Mouse (Mus musculus) forebrain, embryonic 10.5 days (tissue): ENCODE results near the gene Ccdc137. TPM values are rescaled to one million over a fixed set of nuclear protein-coding genes. Genes with fewer than 3 reads are reported as not detected.
A peak's percentile ranks its signal among the peaks of the same experiment; 100 is the strongest.

ENCODE experiments used
- DNase-seq: peaks from one replicate; pipeline ENCODE4 v3.0.0-alpha.2; 2017; ENCODE audit warnings: low spot score; ENCODE audit errors: extremely low spot score
- H3K27ac ChIP-seq: fragments of 300-500 bp; sonication (generic); 2 replicates; pipeline ENCODE4 v1.5.1; 2016; ENCODE audit warnings: mild to moderate bottlenecking
- H3K27me3 ChIP-seq: fragments of 300-500 bp; sonication (generic); 2 replicates; pipeline ENCODE4 v1.6.1; 2016; ENCODE audit warnings: mild to moderate bottlenecking; ENCODE audit not compliant: poor library complexity, severe bottlenecking
- H3K36me3 ChIP-seq: fragments of 300-500 bp; sonication (generic); replicated peaks from 2 replicates; pipeline ENCODE4 v1.6.1; 2016; ENCODE audit warnings: mild to moderate bottlenecking, moderate library complexity
- H3K4me1 ChIP-seq: fragments of 300-500 bp; sonication (generic); 2 replicates; pipeline ENCODE4 v1.6.1; 2016
- H3K4me3 ChIP-seq: fragments of 300-500 bp; sonication (generic); 2 replicates; pipeline ENCODE4 v1.5.1; 2016; ENCODE audit warnings: mild to moderate bottlenecking, moderate library complexity
- H3K9me3 ChIP-seq: fragments of 300-500 bp; sonication (generic); 2 replicates; pipeline ENCODE4 v1.6.1; 2016; ENCODE audit warnings: mild to moderate bottlenecking, moderate library complexity
- whole genome bisulfite sequencing: fragments of 180-500 bp; shearing (Covaris S2); methylation state at CpG from one replicate; pipeline ENCODE4 v1.1.7; 2016; 5-methylcytosine and 5-hydroxymethylcytosine counted together
- polyA plus RNA-seq: library from polyadenylated mRNA; unstranded; fragments of >200 nt; fragmentation: Nextera tagmentation; extraction: Ambion mirVana; gene quantifications from 2 replicates; pipeline ENCODE4 v1.2.1, GENCODE M21; 2016

The Ccdc137 gene
- polyA plus RNA-seq, 1 experiment from 2014 or later: 39.6 TPM

- Histone ChIP-seq H3K36me3 (no peaks in the 10 kb centered on the region), H3K27me3 (0 out of 2 replicates have a peak, but pooled peaks cover 5% of the 10 kb centered on the region), H3K4me1 (peaks cover 4% of the 10 kb centered on the region; the same call in 1 of the 2 replicates), H3K4me3 (peak overlapping the region; percentile 14), H3K9me3 (no peaks in the 10 kb centered on the region), H3K27ac (no peak overlapping the region)
- no peak for DNase-seq
- WGBS: 73% methylated on average over 6 of the region's 6 CpGs
Measured at GRCm38 (mm10) chr11:120444106-120444505, 13.8 kb upstream of the Ccdc137 start.

GRCm38 (mm10) chr11:120445475-120445874, 12.4 kb upstream of the Ccdc137 start:
- Histone ChIP-seq H3K27me3 (0 out of 2 replicates have a peak, but pooled peaks cover 5% of the 10 kb centered on the region), H3K9me3 (no peaks in the 10 kb centered on the region), H3K27ac (no peak overlapping the region), H3K4me3 (no peak overlapping the region), H3K4me1 (peaks cover 4% of the 10 kb centered on the region; the same call in 1 of the 2 replicates), H3K36me3 (no peaks in the 10 kb centered on the region)
- 91% methylated on average over 3 of the region's 3 CpGs for WGBS
- DNase-seq: no peak

GRCm38 (mm10) chr11:120447179-120447578, 10.7 kb upstream of the Ccdc137 start:
- peaks cover 4% of the 10 kb centered on the region; the same call in 1 of the 2 replicates for H3K4me1 ChIP-seq
- no peaks in the 10 kb centered on the region for H3K9me3 ChIP-seq
- no peak overlapping the region for H3K27ac ChIP-seq
- no peak for DNase-seq
- 0 out of 2 replicates have a peak, but pooled peaks cover 5% of the 10 kb centered on the region for H3K27me3 ChIP-seq
- H3K36me3 ChIP-seq: no peaks in the 10 kb centered on the region
- no peak overlapping the region for H3K4me3 ChIP-seq
- WGBS: 82% methylated on average over 7 of the region's 7 CpGs

- Histone ChIP-seq H3K27me3 (no peaks in the 10 kb centered on the region), H3K9me3 (no peaks in the 10 kb centered on the region)
Measured at GRCm38 (mm10) chr11:120452246-120452645, 5.7 kb upstream of the Ccdc137 start.

GRCm38 (mm10) chr11:120453306-120453705, 4.6 kb upstream of the Ccdc137 start, which contains the start of gene Pde6g:
TSS of gene Pde6g (minus strand) at chr11:120453500.
- H3K4me1 ChIP-seq: peaks cover 18% of the 10 kb centered on the region
- no peaks in the 10 kb centered on the region for H3K27me3 ChIP-seq
- H3K36me3 ChIP-seq: peaks cover 15% of the 10 kb centered on the region; the same call in 1 of the 2 replicates
- WGBS: 86% methylated on average over 4 of the region's 4 CpGs
- H3K9me3 ChIP-seq: no peaks in the 10 kb centered on the region
- no peak for DNase-seq
- H3K4me3 ChIP-seq: no peak within 1 kb of the TSS; the same call in 1 of the 2 replicates
- H3K27ac ChIP-seq: no peak within 1 kb of the TSS

More at GRCm38 (mm10) chr11:120452246-120452645, 5.7 kb upstream of the Ccdc137 start:
- H3K27ac ChIP-seq: no peak overlapping the region
- H3K4me3 ChIP-seq: no peak overlapping the region
- H3K4me1 ChIP-seq: peaks cover 11% of the 10 kb centered on the region
- no peak for DNase-seq
- WGBS: 68% methylated on average over 3 of the region's 3 CpGs
- peaks cover 15% of the 10 kb centered on the region; the same call in 1 of the 2 replicates for H3K36me3 ChIP-seq

- Histone ChIP-seq H3K4me1 (peaks cover 30% of the 10 kb centered on the region), H3K27me3 (no peaks in the 10 kb centered on the region), H3K4me3 (no peak overlapping the region), H3K36me3 (peaks cover 26% of the 10 kb centered on the region), H3K27ac (no peak overlapping the region), H3K9me3 (no peaks in the 10 kb centered on the region)
- 92% methylated on average over 4 of the region's 4 CpGs for WGBS
- no peak for DNase-seq
Measured at GRCm38 (mm10) chr11:120454965-120455364, 3.0 kb upstream of the Ccdc137 start.

GRCm38 (mm10) chr11:120455413-120455812, 2.5 kb upstream of the Ccdc137 start:
- DNase-seq: no peak
- WGBS: 97% methylated on average over 7 of the region's 7 CpGs
- H3K36me3 ChIP-seq: peaks cover 31% of the 10 kb centered on the region

GRCm38 (mm10) chr11:120457370-120457769, 545 bp upstream of the Ccdc137 start:
- Histone ChIP-seq H3K36me3 (peaks cover 50% of the 10 kb centered on the region), H3K4me3 (peak overlapping the region; percentile 79), H3K4me1 (peaks cover 30% of the 10 kb centered on the region), H3K27me3 (no peaks in the 10 kb centered on the region), H3K27ac (peak overlapping the region; percentile 92), H3K9me3 (no peaks in the 10 kb centered on the region)
- no peak for DNase-seq
- WGBS: 38% methylated on average over 14 of the region's 14 CpGs

More at GRCm38 (mm10) chr11:120455413-120455812, 2.5 kb upstream of the Ccdc137 start:
- H3K27ac ChIP-seq: no peak overlapping the region
- H3K27me3 ChIP-seq: no peaks in the 10 kb centered on the region
- H3K9me3 ChIP-seq: no peaks in the 10 kb centered on the region
- H3K4me3 ChIP-seq: no peak overlapping the region
- H3K4me1 ChIP-seq: peaks cover 30% of the 10 kb centered on the region

GRCm38 (mm10) chr11:120458847-120459597, 1.1 kb downstream of the Ccdc137 start:
- Histone ChIP-seq H3K4me1 (peaks cover 30% of the 10 kb centered on the region), H3K27ac (peak overlapping the region; percentile 92; the same call in 1 of the 2 replicates), H3K36me3 (peaks cover 67% of the 10 kb centered on the region), H3K4me3 (peak overlapping the region; percentile 79), H3K27me3 (no peaks in the 10 kb centered on the region), H3K9me3 (no peaks in the 10 kb centered on the region)
- DNase-seq: no peak
- WGBS: 75% methylated on average over 6 of the region's 6 CpGs

- Histone ChIP-seq H3K4me3 (no peak overlapping the region), H3K9me3 (no peaks in the 10 kb centered on the region), H3K36me3 (peaks cover 72% of the 10 kb centered on the region), H3K27ac (no peak overlapping the region), H3K4me1 (peaks cover 34% of the 10 kb centered on the region), H3K27me3 (no peaks in the 10 kb centered on the region)
- no peak for DNase-seq
- WGBS: 91% methylated on average over 2 of the region's 2 CpGs
Measured at GRCm38 (mm10) chr11:120463536-120463935, 5.6 kb downstream of the Ccdc137 start.

- Histone ChIP-seq H3K27me3 (no peaks in the 10 kb centered on the region), H3K4me3 (no peak overlapping the region), H3K36me3 (peaks cover 69% of the 10 kb centered on the region), H3K9me3 (no peaks in the 10 kb centered on the region), H3K27ac (no peak overlapping the region), H3K4me1 (peaks cover 29% of the 10 kb centered on the region)
- 89% methylated on average over 5 of the region's 5 CpGs for WGBS
- DNase-seq: no peak
Measured at GRCm38 (mm10) chr11:120464365-120464764, 6.5 kb downstream of the Ccdc137 start.

GRCm38 (mm10) chr11:120465521-120465920, 7.6 kb downstream of the Ccdc137 start:
- Histone ChIP-seq H3K4me1 (peaks cover 27% of the 10 kb centered on the region), H3K4me3 (peak overlapping the region; percentile 68), H3K9me3 (no peaks in the 10 kb centered on the region), H3K27ac (no peak overlapping the region), H3K27me3 (no peaks in the 10 kb centered on the region), H3K36me3 (peaks cover 69% of the 10 kb centered on the region)
- DNase-seq: no peak
- WGBS: 95% methylated on average over 4 of the region's 4 CpGs
